Mouse (Mus musculus): Measurements from ENCODE around the gene Fyn. TPM values are rescaled to one million over a fixed set of nuclear protein-coding genes. Genes with fewer than 3 reads are reported as not detected.
A peak's percentile ranks its signal among the peaks of the same experiment; 100 is the strongest.

Fyn gene
- total RNA-seq, 2 experiments from 2014 or later: 13.3 to 17.8 TPM

DNA sequence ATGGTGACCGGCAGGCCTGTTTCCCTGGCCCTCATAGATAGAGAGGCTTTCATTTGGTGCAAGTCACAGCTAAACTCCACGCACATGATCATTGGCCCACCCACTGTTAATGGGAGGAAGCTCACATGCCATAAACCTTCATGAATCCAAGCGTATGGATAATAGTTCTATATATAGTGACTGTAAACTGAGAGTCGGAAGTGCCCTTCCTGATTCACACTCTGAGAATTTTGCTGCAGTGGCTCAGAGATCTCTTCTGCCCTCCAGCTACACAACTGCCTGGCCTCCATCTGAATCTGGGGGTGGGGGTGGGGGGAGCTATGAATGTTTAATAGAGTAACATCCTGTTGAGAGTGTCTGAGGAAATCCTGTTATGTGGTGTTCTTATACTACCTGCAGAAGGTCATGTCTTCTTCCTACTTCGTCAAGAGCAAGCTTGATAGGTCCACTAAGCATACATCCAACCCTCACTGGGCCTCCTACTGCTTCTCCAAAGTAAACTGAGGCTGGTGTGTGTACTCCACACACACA lies 153.3 kb downstream of the Fyn start:
- intact Hi-C loops (cut with DNase I; ENCODE audit: low total_unique reads): loop anchor here (2.0 to 5.0 kb wide), 2 partner anchors 285 to 351 kb away; no protein-coding TSS in a partner anchor
- DNase-seq: no peak

DNA sequence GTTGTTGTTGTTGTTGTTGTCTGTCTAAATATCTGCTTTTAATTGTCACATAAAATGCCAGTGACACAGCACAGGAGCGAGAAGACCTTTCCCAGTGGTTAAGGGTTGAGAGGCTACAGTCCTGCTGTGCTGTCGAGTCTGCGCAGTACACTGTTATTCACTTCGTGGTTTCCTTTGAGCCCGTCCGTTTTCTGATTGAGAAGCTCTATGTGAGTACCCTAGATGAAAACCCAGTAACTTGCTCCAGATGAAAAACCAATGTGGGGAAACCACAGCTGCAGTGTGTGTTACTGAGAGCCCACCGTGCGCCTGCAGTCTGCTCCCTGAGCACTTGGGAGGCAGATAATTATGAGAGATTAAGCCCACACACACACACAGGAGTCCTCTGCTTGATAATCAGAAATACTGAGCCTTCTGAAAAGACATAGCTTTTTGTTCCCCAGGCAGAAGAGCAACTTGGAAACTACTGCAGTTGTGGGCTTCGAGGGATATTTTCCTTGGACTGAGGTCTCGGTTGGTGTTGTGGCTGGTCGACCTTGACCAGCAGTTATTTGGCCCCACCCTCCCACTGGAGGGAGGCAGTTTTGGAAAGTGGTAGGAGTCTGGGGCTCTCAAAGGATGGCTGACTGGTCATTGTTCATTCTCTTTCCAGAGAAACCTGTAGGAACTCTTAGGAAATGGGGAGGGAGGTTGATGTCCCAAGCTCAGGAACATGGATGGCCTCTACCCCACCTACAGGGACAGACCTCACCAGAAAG lies 154.4 kb downstream of the Fyn start:
- DNase-seq: no peak
- intact Hi-C loops (cut with DNase I; ENCODE audit: low total_unique reads): loop anchor here (5.0 kb wide), 1 partner anchor 286 kb away; no protein-coding TSS in a partner anchor

DNA sequence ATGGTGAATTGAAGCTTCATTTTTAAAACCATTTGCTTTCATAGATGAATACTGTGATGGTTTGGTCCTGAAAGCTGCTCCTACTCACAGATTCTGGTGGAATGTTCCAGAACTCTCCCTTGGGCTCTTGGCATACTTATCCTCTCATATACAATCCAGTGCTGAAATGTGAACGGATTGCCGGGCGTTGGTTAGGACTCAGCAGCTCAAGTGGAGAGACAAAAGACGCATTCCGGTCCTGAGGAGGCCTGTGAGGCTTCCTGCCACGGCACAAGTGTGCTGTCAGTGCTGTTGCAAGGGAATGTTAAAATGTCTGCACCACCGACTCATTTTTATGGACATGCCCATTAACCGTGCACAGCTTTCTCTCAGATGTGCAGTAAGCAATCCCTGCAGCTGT lies 155.7 kb downstream of the Fyn start:
- intact Hi-C loops (cut with DNase I; ENCODE audit: low total_unique reads): loop anchor here (5.0 kb wide), 1 partner anchor 287 kb away; no protein-coding TSS in a partner anchor

DNA sequence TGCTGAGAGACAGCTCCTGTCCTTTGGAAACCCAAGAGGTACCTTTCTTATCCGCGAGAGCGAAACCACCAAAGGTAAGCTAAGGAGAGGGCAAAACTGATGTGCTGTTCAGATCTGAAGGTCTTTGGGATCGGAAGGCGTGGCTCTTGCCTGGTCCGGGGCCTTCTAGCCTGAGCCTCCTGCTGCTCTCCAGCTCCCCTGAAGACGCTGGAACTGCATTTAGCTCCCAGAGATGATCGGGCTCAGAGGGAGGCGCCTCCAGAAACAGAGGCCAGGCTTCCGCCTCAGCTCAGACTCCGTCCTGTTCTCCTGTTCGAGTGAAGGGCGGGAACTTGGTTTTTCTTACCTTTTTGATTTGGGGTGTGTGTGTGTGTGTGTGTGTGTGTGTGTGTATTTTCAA lies 156.8 kb downstream of the Fyn start:
- intact Hi-C loops (cut with DNase I; ENCODE audit: low total_unique reads): no loop called here
- no peak for DNase-seq

More for the DNA sequence above, 155.7 kb downstream of the Fyn start:
- no peak for DNase-seq

DNA sequence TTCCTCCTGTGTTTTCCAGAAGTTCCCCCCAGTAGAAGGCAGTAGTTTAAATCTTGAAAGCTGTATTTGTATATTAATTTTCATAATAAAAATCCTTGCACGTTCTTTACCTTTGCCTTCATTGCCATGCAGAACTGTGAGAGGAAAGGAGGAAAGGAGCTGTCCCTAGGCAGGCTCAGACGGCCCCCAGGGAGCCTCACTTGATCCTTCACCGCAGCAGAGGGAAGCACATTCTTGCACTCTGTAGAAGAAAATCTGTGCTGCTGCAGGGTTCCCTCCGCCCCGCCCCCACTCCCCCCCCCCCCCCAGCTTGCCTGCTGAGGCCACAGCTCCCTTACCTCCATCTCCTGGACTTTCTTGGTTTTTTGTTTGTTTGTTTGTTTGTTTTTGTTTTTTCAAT lies 158.5 kb downstream of the Fyn start:
- intact Hi-C loops (cut with DNase I; ENCODE audit: low total_unique reads): no loop called here

DNA sequence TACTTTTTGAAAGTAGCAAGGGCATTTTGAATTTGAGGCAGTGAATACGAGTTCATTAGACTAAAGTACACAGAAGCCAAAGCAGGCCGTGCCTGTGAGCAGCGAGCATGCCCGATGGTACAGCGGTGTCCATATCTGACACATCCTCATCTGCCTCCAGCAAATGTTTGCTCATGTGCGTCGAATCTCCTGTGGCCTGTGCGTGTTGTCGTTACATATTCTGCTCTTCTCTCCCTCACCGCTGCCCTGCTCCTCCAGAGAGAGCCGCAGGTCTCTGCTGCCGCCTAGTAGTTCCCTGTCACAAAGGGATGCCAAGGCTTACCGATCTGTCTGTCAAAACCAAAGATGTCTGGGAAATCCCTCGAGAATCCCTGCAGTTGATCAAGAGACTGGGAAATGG lies 160.5 kb downstream of the Fyn start:
- DNase-seq: no peak
- intact Hi-C loops (cut with DNase I; ENCODE audit: low total_unique reads): no loop called here

More for the DNA sequence above, 158.5 kb downstream of the Fyn start:
- no peak for DNase-seq

DNA sequence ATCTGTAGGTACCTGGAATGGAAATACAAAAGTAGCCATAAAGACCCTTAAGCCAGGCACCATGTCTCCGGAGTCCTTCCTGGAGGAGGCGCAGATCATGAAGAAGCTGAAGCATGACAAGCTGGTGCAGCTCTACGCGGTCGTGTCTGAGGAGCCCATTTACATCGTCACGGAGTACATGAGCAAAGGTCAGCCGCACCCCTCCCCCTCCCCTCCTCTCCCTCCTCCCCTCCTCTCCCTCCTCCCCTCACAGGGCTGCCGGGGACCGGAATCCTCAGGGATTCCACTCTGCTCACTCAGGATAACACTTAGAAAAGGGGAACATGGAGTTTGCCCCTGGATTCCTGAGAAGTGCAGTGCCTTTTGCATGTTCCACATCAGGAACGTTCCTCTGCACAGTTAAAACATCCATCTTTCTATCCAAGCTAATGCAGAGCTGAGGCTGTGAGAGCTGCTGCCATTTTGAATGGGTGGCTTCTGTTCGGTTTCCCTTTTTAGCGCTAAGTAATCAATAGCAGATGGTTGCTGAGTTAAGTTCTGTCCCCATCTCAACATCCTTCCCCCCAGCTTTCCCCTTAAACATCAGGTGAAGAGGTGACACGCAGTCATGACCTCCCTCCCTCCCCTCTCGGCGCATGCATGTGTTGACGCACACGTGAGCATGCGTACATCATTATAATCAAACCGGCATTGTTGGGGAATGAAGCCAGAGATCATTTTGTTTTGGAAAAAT lies 163.5 kb downstream of the Fyn start:
- DNase-seq: no peak
- intact Hi-C loops (cut with DNase I; ENCODE audit: low total_unique reads): no loop called here

DNA sequence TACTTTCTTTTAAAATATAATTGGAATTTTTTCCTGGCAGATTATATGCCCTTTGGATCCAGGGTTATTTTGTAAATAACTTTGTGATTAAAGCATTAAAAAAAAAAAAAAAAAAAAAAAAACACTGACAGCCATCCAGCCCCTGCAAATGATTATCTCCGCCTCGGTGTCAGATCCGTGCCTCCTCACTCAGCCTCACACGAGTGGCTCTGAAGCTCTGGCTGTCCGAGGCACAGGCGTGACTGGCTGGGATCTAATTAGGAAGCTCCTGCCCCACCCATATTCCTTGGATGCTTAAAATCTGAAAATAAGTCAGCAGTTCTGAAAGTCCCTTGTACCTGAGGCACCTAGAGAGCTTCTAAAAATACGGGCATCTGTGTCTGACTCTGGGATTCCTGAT lies 164.2 kb downstream of the Fyn start:
- no peak for DNase-seq
- intact Hi-C loops (cut with DNase I; ENCODE audit: low total_unique reads): no loop called here

DNA sequence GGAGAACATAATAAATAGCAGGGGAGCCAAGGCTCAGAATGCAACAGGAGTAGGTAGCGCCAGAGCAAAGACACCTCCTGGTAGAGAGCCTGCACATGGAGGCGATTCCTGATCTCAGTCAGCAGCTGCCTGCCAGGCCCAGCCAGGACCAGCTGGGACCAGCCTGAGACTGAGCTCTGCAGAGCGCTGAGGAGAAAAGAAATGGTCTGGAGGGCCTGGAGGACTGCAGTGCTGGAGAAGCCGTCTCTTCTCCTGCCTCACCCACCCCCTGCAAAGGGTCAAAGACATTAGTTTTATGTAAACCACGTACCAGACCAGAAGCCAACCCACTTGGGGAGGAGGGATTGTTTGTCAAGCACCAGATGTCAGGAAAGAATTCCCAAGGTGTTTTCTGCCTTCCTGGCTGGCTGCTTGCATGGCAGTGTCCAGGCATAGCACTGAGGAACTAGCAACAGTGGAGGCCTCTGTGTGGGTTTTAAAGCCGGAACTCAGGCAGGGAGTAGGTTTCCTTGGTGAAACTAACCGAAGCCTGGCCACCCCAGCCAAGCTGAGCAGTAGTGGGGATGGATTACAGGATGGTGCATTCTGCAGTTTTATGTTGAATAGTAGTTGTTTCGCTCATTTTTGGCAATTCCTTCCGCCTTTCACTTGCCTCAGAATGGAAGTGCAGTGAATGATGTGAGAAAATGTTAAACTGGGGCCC lies 165.8 kb downstream of the Fyn start:
- intact Hi-C loops (cut with DNase I; ENCODE audit: low total_unique reads): no loop called here
- DNase-seq: peak; percentile 33

DNA sequence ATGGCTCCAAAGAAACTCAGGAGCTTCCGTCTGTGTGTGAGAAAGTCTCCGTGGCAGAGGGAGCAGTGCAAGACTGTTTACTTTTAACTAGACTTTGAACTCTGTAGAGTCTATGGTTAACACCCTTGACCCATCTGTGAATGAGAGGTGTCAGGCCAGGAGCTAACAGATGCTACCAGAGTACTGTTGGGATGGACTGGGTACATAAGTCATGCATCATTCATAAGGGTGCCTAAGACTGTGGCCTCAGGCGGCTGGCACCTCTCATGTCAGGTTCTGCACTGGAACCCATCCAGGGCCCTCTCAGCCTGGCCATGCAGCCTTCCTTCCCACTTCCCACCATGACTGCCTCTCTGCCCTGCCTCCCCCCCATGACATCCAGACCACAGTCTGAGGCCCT lies 166.7 kb downstream of the Fyn start:
- DNase-seq: no peak

DNA sequence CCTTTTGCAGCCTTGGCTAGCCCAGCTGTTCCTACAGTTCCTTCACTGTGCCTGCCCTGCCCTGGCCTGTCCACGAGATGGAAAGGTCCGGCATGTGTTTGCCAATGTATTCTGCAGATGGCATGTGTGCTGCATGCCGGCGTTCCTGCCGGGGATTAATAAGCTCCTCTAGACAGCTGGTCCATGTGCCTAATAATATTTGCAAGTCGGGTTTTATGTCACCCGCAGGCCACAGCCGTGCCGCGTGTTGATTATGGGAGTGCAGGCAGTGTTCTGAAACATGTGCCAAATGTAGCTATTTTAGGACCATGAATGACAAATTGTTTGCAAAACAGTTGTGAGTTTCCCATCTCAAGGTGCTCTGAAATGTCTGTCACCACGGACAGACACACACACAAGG lies 167.6 kb downstream of the Fyn start:
- intact Hi-C loops (cut with DNase I; ENCODE audit: low total_unique reads): no loop called here
- DNase-seq: peak; percentile 64

More for the DNA sequence above, 166.7 kb downstream of the Fyn start:
- intact Hi-C loops (cut with DNase I; ENCODE audit: low total_unique reads): no loop called here

DNA sequence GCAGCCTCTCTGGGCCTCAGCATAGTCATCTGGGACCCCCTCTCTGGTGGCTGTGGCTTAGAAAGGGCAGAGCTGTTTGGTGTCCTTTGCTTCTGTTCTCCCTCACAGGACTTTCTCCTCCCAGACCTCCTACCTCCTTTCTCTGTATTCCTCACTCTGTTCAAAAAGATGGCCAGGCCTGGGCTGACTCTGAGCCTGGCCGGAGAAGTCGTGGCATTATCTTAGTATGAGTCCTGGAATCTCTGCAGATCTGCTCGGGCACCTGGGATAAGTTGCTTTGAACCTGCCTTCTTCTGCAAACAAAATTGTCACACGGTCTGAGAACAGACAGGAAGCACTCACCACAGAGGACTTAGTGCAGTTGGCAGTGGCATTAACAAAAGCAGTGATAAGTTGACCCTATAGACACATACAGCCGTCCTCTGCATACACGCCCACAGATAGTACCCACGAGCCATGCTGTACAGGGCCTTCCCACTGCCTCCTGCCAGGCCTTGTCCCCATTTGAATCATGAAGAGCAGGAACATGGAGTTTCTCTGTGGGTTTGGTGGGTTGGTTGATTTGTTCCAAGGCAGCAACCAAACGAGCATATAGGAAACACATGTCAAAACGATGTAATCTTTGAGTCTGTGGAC lies 171.5 kb downstream of the Fyn start:
- no peak for DNase-seq
- intact Hi-C loops (cut with DNase I; ENCODE audit: low total_unique reads): no loop called here

DNA sequence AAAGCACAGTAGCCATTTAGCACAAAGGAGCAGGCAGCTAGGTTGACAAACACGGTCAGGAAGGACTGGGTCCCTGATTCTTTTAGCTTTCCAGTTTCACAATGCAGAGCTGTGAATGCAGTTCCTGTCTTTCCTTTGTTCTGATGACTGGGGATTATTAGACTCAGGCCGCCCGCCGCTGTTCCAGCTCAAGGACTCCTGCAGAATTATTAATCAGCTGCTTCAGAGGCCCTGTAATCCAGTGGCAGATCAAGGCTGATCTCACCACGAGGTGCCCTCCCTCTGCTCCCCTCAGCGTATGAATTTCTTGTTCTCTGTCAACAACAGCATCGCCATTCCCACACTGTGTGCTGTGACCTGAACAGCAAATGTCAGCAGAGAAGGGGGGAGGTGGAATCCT lies 172.3 kb downstream of the Fyn start:
- intact Hi-C loops (cut with DNase I; ENCODE audit: low total_unique reads): no loop called here
- DNase-seq: no peak

DNA sequence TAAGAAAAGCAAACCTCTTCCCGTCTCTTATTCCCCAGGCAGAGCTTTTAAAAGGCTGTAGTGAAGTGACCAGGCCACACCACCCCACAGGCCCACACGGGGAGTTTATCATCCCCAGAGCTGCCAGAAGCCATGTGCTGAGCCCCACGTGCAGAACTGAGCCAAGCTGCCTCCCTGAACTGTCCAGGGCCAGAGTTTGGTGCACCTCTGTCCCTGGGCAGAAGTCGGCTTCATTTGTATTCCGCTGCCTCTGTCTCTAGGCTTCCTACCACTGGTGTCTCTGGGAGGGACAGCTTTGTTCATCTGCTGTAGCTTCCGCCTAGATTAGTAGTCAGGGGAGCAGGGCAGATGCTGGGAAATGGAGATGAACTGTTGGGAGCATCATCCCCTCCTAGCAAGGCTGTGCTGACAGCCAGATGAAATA lies 172.8 kb downstream of the Fyn start:
- intact Hi-C loops (cut with DNase I; ENCODE audit: low total_unique reads): no loop called here

DNA sequence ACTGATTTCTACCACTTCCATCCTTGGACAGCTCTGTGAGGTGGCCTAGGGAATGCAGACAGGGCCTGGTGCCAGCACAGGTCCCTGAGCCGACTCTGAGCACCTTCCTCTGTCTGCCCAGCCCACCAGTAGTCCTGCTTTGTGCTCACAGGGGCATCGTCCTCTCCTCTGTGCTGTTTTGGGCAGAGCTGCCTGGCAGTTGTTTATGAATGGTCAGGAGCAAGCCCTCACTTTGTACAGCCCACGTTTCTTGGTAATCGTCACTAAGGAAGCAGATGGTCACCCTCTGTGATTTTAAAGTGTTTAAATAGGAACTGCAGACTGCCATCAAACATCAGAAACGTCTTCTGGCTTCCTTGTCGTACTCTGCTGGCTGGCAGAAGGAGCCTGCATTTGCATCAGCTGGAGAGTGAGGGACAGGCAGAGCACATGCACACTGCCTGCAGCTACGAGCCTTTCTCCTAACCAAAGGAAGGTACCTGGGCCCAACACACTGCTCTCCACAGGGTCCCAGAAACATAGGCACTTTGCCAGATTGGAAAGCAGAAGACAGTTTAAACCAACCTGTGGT lies 173.4 kb downstream of the Fyn start:
- DNase-seq: no peak
- intact Hi-C loops (cut with DNase I; ENCODE audit: low total_unique reads): no loop called here

More for the DNA sequence above, 172.8 kb downstream of the Fyn start:
- DNase-seq: no peak

DNA sequence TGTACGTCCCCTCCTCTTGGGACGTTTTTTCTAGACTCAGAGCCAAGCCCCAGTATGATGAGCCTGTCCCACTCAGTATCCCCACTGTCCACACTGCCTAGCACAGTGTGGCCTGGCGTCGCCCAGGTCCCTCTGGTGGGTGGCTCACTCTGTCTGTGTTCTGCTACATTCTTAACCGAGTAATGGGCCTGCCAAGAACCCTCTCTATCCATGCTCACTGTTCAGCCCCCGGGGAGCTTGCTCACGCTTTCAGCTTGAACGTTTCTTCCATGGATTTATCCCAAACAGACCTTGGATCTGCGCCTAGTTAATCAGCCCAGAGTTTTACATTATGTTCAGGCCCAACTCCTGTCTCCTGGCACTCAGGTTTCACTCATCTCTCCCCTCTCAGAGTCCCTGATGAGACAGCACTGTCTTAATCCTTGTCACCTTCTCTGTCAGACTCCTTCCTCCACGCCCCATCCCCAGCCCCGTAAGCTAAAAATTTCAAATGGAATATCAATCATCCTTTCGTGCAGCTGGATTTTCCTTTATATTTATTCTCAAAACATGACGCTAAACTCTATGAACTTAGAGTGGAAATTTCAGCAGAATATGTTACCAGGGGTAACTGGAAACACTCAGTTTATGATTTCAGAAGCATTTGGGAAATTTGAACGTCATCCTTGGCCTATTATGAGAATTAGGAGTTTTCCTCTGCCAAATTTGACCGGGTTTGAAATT lies 174.0 kb downstream of the Fyn start:
- intact Hi-C loops (cut with DNase I; ENCODE audit: low total_unique reads): no loop called here
- DNase-seq: peak; percentile 50

DNA sequence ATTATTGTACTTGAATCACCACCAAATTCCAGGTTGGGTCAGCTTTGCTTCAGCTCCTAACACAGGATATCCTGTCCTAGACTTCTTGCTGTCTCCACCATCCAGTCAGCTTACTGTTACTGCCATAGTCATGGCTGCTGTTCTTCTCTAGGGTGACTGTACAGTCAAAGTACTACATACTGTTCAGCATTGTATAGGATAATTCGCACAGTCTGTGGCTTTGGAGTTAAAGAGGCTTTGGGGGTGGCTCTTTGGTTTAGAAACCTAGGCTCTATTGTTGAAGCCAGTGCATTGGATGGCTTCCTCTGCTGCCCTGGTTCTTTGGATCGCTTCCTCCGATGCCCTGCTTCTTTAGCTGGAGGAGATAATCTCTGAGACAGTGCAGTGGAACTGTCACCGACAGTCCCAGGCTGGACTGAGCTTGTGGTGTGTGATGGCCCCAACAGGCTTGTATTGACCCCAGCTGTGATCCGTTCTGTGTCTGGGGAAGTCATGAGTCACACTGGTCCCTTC lies 174.7 kb downstream of the Fyn start:
- DNase-seq: no peak
- intact Hi-C loops (cut with DNase I; ENCODE audit: low total_unique reads): no loop called here

DNA sequence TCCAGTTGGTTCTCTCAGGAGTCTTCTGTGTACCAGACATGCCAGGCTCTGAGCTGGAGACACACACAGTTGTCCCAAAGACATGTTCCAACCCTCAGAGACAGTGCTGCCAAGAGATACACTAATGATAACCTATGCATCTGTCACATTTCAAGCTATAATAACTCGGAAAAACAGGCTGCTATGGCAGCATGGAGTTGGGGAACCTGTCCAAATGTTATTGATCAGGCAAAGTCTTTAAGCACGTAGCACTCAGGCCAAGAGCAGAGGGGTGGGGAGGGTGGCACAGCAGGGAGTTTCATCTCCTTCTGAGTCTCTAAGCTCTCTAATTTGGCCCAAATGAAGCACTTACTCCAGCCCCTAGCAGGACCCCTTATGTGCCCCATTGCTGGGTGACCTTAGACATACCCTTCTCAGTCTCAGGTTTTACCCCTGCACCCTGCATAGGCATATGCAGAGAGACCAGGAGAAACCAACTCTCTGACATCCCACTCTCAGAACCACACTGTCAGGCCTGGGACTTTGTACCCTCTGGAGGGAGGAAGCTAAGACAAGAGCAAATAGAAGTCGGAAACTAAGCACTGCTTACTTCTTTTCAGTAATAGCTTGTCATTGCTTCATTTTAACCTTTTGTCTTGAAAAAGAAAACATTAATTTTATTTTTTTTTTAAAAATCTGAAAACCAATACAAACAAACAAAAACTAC lies 178.9 kb downstream of the Fyn start:
- no peak for DNase-seq
- intact Hi-C loops (cut with DNase I; ENCODE audit: low total_unique reads): no loop called here
